Mouse (Mus musculus) midbrain, embryonic 10.5 days (tissue): ENCODE measurements at regions not wholly inside any gene's neighbourhood (a gene's known extent, or its start where the extent isn't known, plus 50 kb on each side); places are given as distances from the start of the nearest gene placed in this dataset.

Experiments used
- DNase-seq: peaks from one replicate; pipeline ENCODE4 v3.0.0-alpha.2; 2017; ENCODE audit warnings: low spot score
- H3K27ac ChIP-seq: fragments of 300-500 bp; sonication (generic); replicated peaks from 2 replicates; pipeline ENCODE4 v1.5.1; 2016; ENCODE audit warnings: mild to moderate bottlenecking
- H3K27me3 ChIP-seq: fragments of 300-500 bp; sonication (generic); 2 replicates; pipeline ENCODE4 v1.6.1; 2016; ENCODE audit warnings: low read depth, mild to moderate bottlenecking; ENCODE audit not compliant: poor library complexity, severe bottlenecking
- H3K36me3 ChIP-seq: fragments of 300-500 bp; sonication (generic); 2 replicates; pipeline ENCODE4 v1.6.1; 2016; ENCODE audit warnings: mild to moderate bottlenecking, moderate library complexity
- H3K4me1 ChIP-seq: fragments of 300-500 bp; sonication (generic); 2 replicates; pipeline ENCODE4 v1.6.1; 2016
- H3K4me3 ChIP-seq: fragments of 300-500 bp; sonication (generic); 2 replicates; pipeline ENCODE4 v1.5.1; 2016; ENCODE audit warnings: mild to moderate bottlenecking, moderate library complexity
- H3K9me3 ChIP-seq: fragments of 300-500 bp; sonication (generic); replicated peaks from 2 replicates; pipeline ENCODE4 v1.6.1; 2016; ENCODE audit warnings: mild to moderate bottlenecking
- WGBS: fragments of 180-500 bp; shearing (Covaris S2); methylation state at CpG from one replicate; pipeline ENCODE4 v1.1.7; 2016; 5-methylcytosine and 5-hydroxymethylcytosine counted together

GRCm38 (mm10) chr17:45850174-45850573 is 116.5 kb upstream of the 1600014C23Rik start:
- Histone ChIP-seq H3K9me3 (peaks cover 11% of the 10 kb centered on the region), H3K27me3 (peaks cover 31% of the 10 kb centered on the region), H3K27ac (no peak overlapping the region), H3K4me1 (peaks cover 29% of the 10 kb centered on the region), H3K4me3 (no peak overlapping the region), H3K36me3 (no peaks in the 10 kb centered on the region)
- DNase-seq = no peak
- 82% methylated on average over 5 of the region's 5 CpGs for WGBS

GRCm38 (mm10) chr17:45848605-45849004 is 115.0 kb upstream of the 1600014C23Rik start:
- peaks cover 29% of the 10 kb centered on the region for H3K4me1 ChIP-seq
- peak; percentile 40 for DNase-seq
- H3K4me3 ChIP-seq = no peak overlapping the region
- no peaks in the 10 kb centered on the region for H3K36me3 ChIP-seq
- peaks cover 11% of the 10 kb centered on the region for H3K9me3 ChIP-seq
- 30% methylated on average over 8 of the region's 8 CpGs for WGBS
- H3K27ac ChIP-seq = peak overlapping the region; percentile 33; the same call in 1 of the 2 replicates
- H3K27me3 ChIP-seq = peaks cover 31% of the 10 kb centered on the region

GRCm38 (mm10) chr17:45847701-45848378 is 114.2 kb upstream of the 1600014C23Rik start:
- H3K4me3 ChIP-seq = no peak overlapping the region
- DNase-seq = no peak
- no peaks in the 10 kb centered on the region for H3K36me3 ChIP-seq
- peaks cover 27% of the 10 kb centered on the region for H3K27me3 ChIP-seq
- peaks cover 25% of the 10 kb centered on the region for H3K4me1 ChIP-seq
- H3K27ac ChIP-seq = 0 out of 2 replicates have a peak overlapping the region, but pooled peaks have one; percentile 3
- peaks cover 11% of the 10 kb centered on the region for H3K9me3 ChIP-seq
- 93% methylated on average over 14 of the region's 14 CpGs for WGBS

- Histone ChIP-seq H3K27ac (no peak overlapping the region), H3K4me1 (peaks cover 11% of the 10 kb centered on the region), H3K27me3 (peaks cover 15% of the 10 kb centered on the region), H3K9me3 (peaks cover 18% of the 10 kb centered on the region), H3K36me3 (no peaks in the 10 kb centered on the region), H3K4me3 (no peak overlapping the region)
- 86% methylated on average over 5 of the region's 5 CpGs for WGBS
- DNase-seq = no peak
Observed at GRCm38 (mm10) chr17:45845832-45846231, 112.2 kb upstream of the 1600014C23Rik start.

GRCm38 (mm10) chr17:45836731-45837130 is 103.1 kb upstream of the 1600014C23Rik start:
- H3K27me3 ChIP-seq = no peaks in the 10 kb centered on the region
- peaks cover 3% of the 10 kb centered on the region; the same call in 1 of the 2 replicates for H3K4me1 ChIP-seq
- no peak overlapping the region for H3K4me3 ChIP-seq
- no peaks in the 10 kb centered on the region for H3K36me3 ChIP-seq
- H3K9me3 ChIP-seq = 0 out of 2 replicates have a peak, but pooled peaks cover under 1% of the 10 kb centered on the region
- no peak for DNase-seq
- WGBS = 64% methylated on average over 7 of the region's 7 CpGs
- H3K27ac ChIP-seq = no peak overlapping the region

GRCm38 (mm10) chr17:45836253-45836652 is 102.6 kb upstream of the 1600014C23Rik start:
- Histone ChIP-seq H3K36me3 (no peaks in the 10 kb centered on the region), H3K9me3 (peaks cover 5% of the 10 kb centered on the region; the same call in 1 of the 2 replicates), H3K4me1 (peaks cover under 1% of the 10 kb centered on the region; the same call in 1 of the 2 replicates), H3K4me3 (no peak overlapping the region), H3K27ac (no peak overlapping the region), H3K27me3 (no peaks in the 10 kb centered on the region)
- WGBS = 71% methylated on average over 7 of the region's 7 CpGs
- no peak for DNase-seq

- no peak overlapping the region for H3K4me3 ChIP-seq
- H3K27ac ChIP-seq = no peak overlapping the region
- H3K36me3 ChIP-seq = no peaks in the 10 kb centered on the region
- H3K27me3 ChIP-seq = no peaks in the 10 kb centered on the region
- 87% methylated on average over 10 of the region's 10 CpGs for WGBS
- H3K4me1 ChIP-seq = no peaks in the 10 kb centered on the region
- peaks cover 20% of the 10 kb centered on the region for H3K9me3 ChIP-seq
- DNase-seq = no peak
Observed at GRCm38 (mm10) chr17:45834518-45835071, 101.0 kb upstream of the 1600014C23Rik start.

GRCm38 (mm10) chr17:45830324-45830723 is 96.7 kb upstream of the 1600014C23Rik start:
- Histone ChIP-seq H3K36me3 (no peaks in the 10 kb centered on the region), H3K4me3 (no peak overlapping the region), H3K27ac (no peak overlapping the region), H3K4me1 (peaks cover 8% of the 10 kb centered on the region), H3K9me3 (peaks cover 20% of the 10 kb centered on the region), H3K27me3 (no peaks in the 10 kb centered on the region)
- WGBS = 87% methylated on average over 5 of the region's 5 CpGs
- DNase-seq = no peak

- H3K4me3 ChIP-seq = no peak overlapping the region
- 93% methylated on average over 9 of the region's 9 CpGs for WGBS
Observed at GRCm38 (mm10) chr17:45829571-45829970, 95.9 kb upstream of the 1600014C23Rik start.

GRCm38 (mm10) chr17:45828843-45829242 is 95.2 kb upstream of the 1600014C23Rik start:
- peaks cover 20% of the 10 kb centered on the region for H3K9me3 ChIP-seq
- 88% methylated on average over 11 of the region's 11 CpGs for WGBS
- no peak overlapping the region for H3K27ac ChIP-seq

More at GRCm38 (mm10) chr17:45829571-45829970, 95.9 kb upstream of the 1600014C23Rik start:
- Histone ChIP-seq H3K9me3 (peaks cover 20% of the 10 kb centered on the region), H3K27me3 (no peaks in the 10 kb centered on the region), H3K36me3 (no peaks in the 10 kb centered on the region), H3K27ac (no peak overlapping the region), H3K4me1 (peaks cover 14% of the 10 kb centered on the region)
- DNase-seq = no peak

GRCm38 (mm10) chr17:45828284-45828824 is 94.7 kb upstream of the 1600014C23Rik start:
- peaks cover 14% of the 10 kb centered on the region for H3K4me1 ChIP-seq
- no peaks in the 10 kb centered on the region for H3K27me3 ChIP-seq
- 91% methylated on average over 9 of the region's 9 CpGs for WGBS
- H3K9me3 ChIP-seq = peaks cover 20% of the 10 kb centered on the region
- no peak overlapping the region for H3K4me3 ChIP-seq
- no peak overlapping the region for H3K27ac ChIP-seq
- no peaks in the 10 kb centered on the region for H3K36me3 ChIP-seq
- no peak for DNase-seq

More at GRCm38 (mm10) chr17:45828843-45829242, 95.2 kb upstream of the 1600014C23Rik start:
- H3K4me3 ChIP-seq = no peak overlapping the region
- peaks cover 14% of the 10 kb centered on the region for H3K4me1 ChIP-seq
- DNase-seq = no peak
- H3K36me3 ChIP-seq = no peaks in the 10 kb centered on the region
- no peaks in the 10 kb centered on the region for H3K27me3 ChIP-seq

GRCm38 (mm10) chr17:45824977-45825376 is 91.3 kb upstream of the 1600014C23Rik start:
- Histone ChIP-seq H3K27me3 (no peaks in the 10 kb centered on the region), H3K27ac (peak overlapping the region; percentile 77)

GRCm38 (mm10) chr17:45823501-45823900 is 89.9 kb upstream of the 1600014C23Rik start:
- DNase-seq = no peak
- Histone ChIP-seq H3K9me3 (no peaks in the 10 kb centered on the region), H3K27me3 (no peaks in the 10 kb centered on the region), H3K27ac (no peak overlapping the region), H3K4me1 (peaks cover 14% of the 10 kb centered on the region), H3K4me3 (no peak overlapping the region), H3K36me3 (no peaks in the 10 kb centered on the region)
- 86% methylated on average over 5 of the region's 5 CpGs for WGBS

More at GRCm38 (mm10) chr17:45824977-45825376, 91.3 kb upstream of the 1600014C23Rik start:
- Histone ChIP-seq H3K4me1 (peaks cover 14% of the 10 kb centered on the region), H3K36me3 (no peaks in the 10 kb centered on the region), H3K9me3 (peaks cover 1% of the 10 kb centered on the region; the same call in 1 of the 2 replicates), H3K4me3 (no peak overlapping the region)
- 59% methylated on average over 8 of the region's 8 CpGs for WGBS
- no peak for DNase-seq
